Comparison of ENCODE assay signal across 18 mouse cellular contexts in genomic region chr14:122363156-122363555, GRCm38 (mm10).
DNase-seq lines count a peak whose midpoint lies in the region; ATAC-seq and TF ChIP-seq lines count a peak whose summit lies in the region.
"Had no signal": no experiment of that assay in that cellular context is flagged by ENCODE, and none has a peak within 500 bp of the region (broad histone marks: within the 10 kb centered on the region; RNA-seq: fewer than 3 reads in every experiment).

No protein-coding gene starts in this region.

- no peak for DNase-seq in forebrain, embryonic 11.5 days (ENCODE audit: low spot score)
- no peak for DNase-seq in kidney, postnatal 25 days
- DNase-seq in ZHBTc4 (ENCODE audit: low read depth, low spot score) = peak; percentile 36
- no peak for DNase-seq in right cerebral cortex, postnatal 4 days
- DNase-seq: adrenal gland, postnatal 10 days; adrenal gland, postnatal 36 days; cerebellum, adult 9-10 months; cerebellum, postnatal 14 days; gastrocnemius, postnatal 25 days; heart, adult 2 months had no signal

- H3K4me2 ChIP-seq in forebrain, embryonic 11.5 days (ENCODE audit: low read depth, low read length, severe bottlenecking) = no peak overlapping the region
- no peak overlapping the region for H3K4me2 ChIP-seq in forebrain, embryonic 15.5 days (replicated peaks)
- H3K4me2 ChIP-seq in kidney, embryonic 15.5 days = 0 out of 2 replicates have a peak overlapping the region, but pooled peaks have one; percentile 12
- H3K4me2 ChIP-seq: hindbrain, embryonic 12.5 days; hindbrain, embryonic 15.5 days had no signal

- WGBS in forebrain, embryonic 11.5 days = 21% methylated on average over 6 of the region's 6 CpGs
- WGBS in forebrain, embryonic 15.5 days = 15% methylated on average over 6 of the region's 6 CpGs
- 10% methylated on average over 6 of the region's 6 CpGs for WGBS in kidney, embryonic 15.5 days

- H3K36me3 ChIP-seq in forebrain, embryonic 11.5 days (ENCODE audit: control insufficient read depth, insufficient read depth, low read length) = no peaks in the 10 kb centered on the region
- H3K36me3 ChIP-seq in forebrain, embryonic 15.5 days = no peaks in the 10 kb centered on the region
- H3K36me3 ChIP-seq in kidney, embryonic 15.5 days = no peaks in the 10 kb centered on the region
- no peaks in the 10 kb centered on the region for H3K36me3 ChIP-seq in E14TG2a.4 (ENCODE audit: insufficient read depth, low read length)
- H3K36me3 ChIP-seq: forebrain, embryonic 10.5 days; heart, embryonic 10.5 days; hindbrain, embryonic 12.5 days; hindbrain, embryonic 15.5 days had no signal

- H3K27ac ChIP-seq in forebrain, embryonic 11.5 days (ENCODE audit: low read depth, low read length) = no peak overlapping the region
- H3K27ac ChIP-seq in forebrain, embryonic 15.5 days (replicated peaks) = no peak overlapping the region
- H3K27ac ChIP-seq in kidney, embryonic 15.5 days = no peak overlapping the region
- H3K27ac ChIP-seq: forebrain, embryonic 10.5 days; heart, adult 2 months; heart, embryonic 10.5 days; hindbrain, embryonic 12.5 days; hindbrain, embryonic 15.5 days had no signal

- no peaks in the 10 kb centered on the region for H3K9me3 ChIP-seq in forebrain, embryonic 11.5 days (ENCODE audit: control insufficient read depth, low read length)
- no peaks in the 10 kb centered on the region for H3K9me3 ChIP-seq in forebrain, embryonic 15.5 days
- H3K9me3 ChIP-seq in kidney, embryonic 15.5 days (replicated peaks) = no peaks in the 10 kb centered on the region
- no peaks in the 10 kb centered on the region for H3K9me3 ChIP-seq in E14TG2a.4 (ENCODE audit: low read length)
- H3K9me3 ChIP-seq: forebrain, embryonic 10.5 days; heart, embryonic 10.5 days; hindbrain, embryonic 12.5 days; hindbrain, embryonic 15.5 days had no signal

- H3K27me3 ChIP-seq in forebrain, embryonic 11.5 days (ENCODE audit: control insufficient read depth, insufficient read depth, low read length) = no peaks in the 10 kb centered on the region
- H3K27me3 ChIP-seq in forebrain, embryonic 15.5 days = peaks cover 5% of the 10 kb centered on the region; the same call in 1 of the 2 replicates
- H3K27me3 ChIP-seq in kidney, embryonic 15.5 days = 0 out of 2 replicates have a peak, but pooled peaks cover 2% of the 10 kb centered on the region
- peaks cover 5% of the 10 kb centered on the region; the same call in 1 of the 2 replicates for H3K27me3 ChIP-seq in E14TG2a.4 (ENCODE audit: insufficient read depth, low read length)
- H3K27me3 ChIP-seq: hindbrain, embryonic 15.5 days had no signal

- H3K4me1 ChIP-seq in forebrain, embryonic 11.5 days (replicated peaks; ENCODE audit: control insufficient read depth, insufficient read depth, low read length) = no peaks in the 10 kb centered on the region
- H3K4me1 ChIP-seq in forebrain, embryonic 15.5 days = peaks cover 8% of the 10 kb centered on the region
- peaks cover 18% of the 10 kb centered on the region for H3K4me1 ChIP-seq in kidney, embryonic 15.5 days
- H3K4me1 ChIP-seq in E14TG2a.4 (replicated peaks; ENCODE audit: low read depth, low read length) = peaks cover 52% of the 10 kb centered on the region
- H3K4me1 ChIP-seq: heart, embryonic 10.5 days had no signal

- no peak overlapping the region for H3K9ac ChIP-seq in forebrain, embryonic 11.5 days (ENCODE audit: low read length)
- H3K9ac ChIP-seq in forebrain, embryonic 15.5 days (replicated peaks) = no peak overlapping the region
- H3K9ac ChIP-seq in kidney, embryonic 15.5 days = no peak overlapping the region
- H3K9ac ChIP-seq: hindbrain, embryonic 12.5 days; hindbrain, embryonic 15.5 days had no signal

- 0 out of 2 replicates have a peak, but pooled peaks have one; percentile 11 for ATAC-seq in forebrain, embryonic 11.5 days (replicated peaks; ENCODE audit: low FRiP score)
- no peak for ATAC-seq in forebrain, embryonic 15.5 days (replicated peaks)
- ATAC-seq in kidney, embryonic 15.5 days (replicated peaks; ENCODE audit: low FRiP score) = peak; percentile 54
- ATAC-seq: forebrain, embryonic 14.5 days had no signal

- TF ChIP-seq CTCF in E14TG2a.4 (conservative IDR thresholded peaks at IDR 0.05; ENCODE audit: low read length) = no peak

- no peak overlapping the region for H3K4me3 ChIP-seq in forebrain, embryonic 11.5 days (ENCODE audit: low read depth, low read length)
- no peak overlapping the region for H3K4me3 ChIP-seq in forebrain, embryonic 15.5 days
- H3K4me3 ChIP-seq in kidney, embryonic 15.5 days (replicated peaks) = no peak overlapping the region
- H3K4me3 ChIP-seq in E14TG2a.4 (replicated peaks; ENCODE audit: low read length) = peak overlapping the region; percentile 29; the same call in 1 of the 2 replicates
- H3K4me3 ChIP-seq: forebrain, embryonic 10.5 days; heart, adult 2 months; heart, embryonic 10.5 days; hindbrain, embryonic 12.5 days; hindbrain, embryonic 15.5 days had no signal
